Mouse (Mus musculus) neural tube, embryonic 11.5 days (tissue): ENCODE results near the gene Ptprg. TPM values are rescaled to one million over a fixed set of nuclear protein-coding genes. Genes with fewer than 3 reads are reported as not detected.
A peak's percentile ranks its signal among the peaks of the same experiment; 100 is the strongest.

ENCODE experiments used
- ATAC-seq: fragments of 200-750 bp; cut with Nextera tagmentation; 2 replicates; pipeline ENCODE4 v1.8.0; 2017; ENCODE audit warnings: moderate number of reproducible peaks, mild to moderate bottlenecking, moderate TSS enrichment, moderate library complexity; ENCODE audit not compliant: insufficient read depth, low FRiP score, low TSS enrichment
- DNase-seq: peaks from one replicate; pipeline ENCODE4 v3.0.0-alpha.2; 2015; ENCODE audit warnings: low spot score
- H3K27ac ChIP-seq: fragments of 300-500 bp; sonication (generic); 2 replicates; pipeline ENCODE4 v1.5.1; 2014; ENCODE audit warnings: low read depth, mild to moderate bottlenecking, low read length
- H3K27me3 ChIP-seq: fragments of 300-500 bp; sonication (generic); 2 replicates; pipeline ENCODE4 v1.6.1; 2014; ENCODE audit warnings: mild to moderate bottlenecking, low read length, mixed read lengths; ENCODE audit not compliant: control insufficient read depth, insufficient read depth
- H3K36me3 ChIP-seq: fragments of 300-500 bp; sonication (generic); 2 replicates; pipeline ENCODE4 v1.6.1; 2014; ENCODE audit warnings: mild to moderate bottlenecking, low read length, moderate library complexity, mixed read lengths; ENCODE audit not compliant: control insufficient read depth, insufficient read depth
- H3K4me1 ChIP-seq: fragments of 300-500 bp; sonication (generic); 2 replicates; pipeline ENCODE4 v1.6.1; 2014; ENCODE audit warnings: low read length, mixed read lengths; ENCODE audit not compliant: control insufficient read depth, insufficient read depth
- H3K4me2 ChIP-seq: fragments of 300-500 bp; sonication (generic); 2 replicates; pipeline ENCODE4 v1.6.1; 2014; ENCODE audit warnings: low read depth, mild to moderate bottlenecking, moderate library complexity
- H3K4me3 ChIP-seq: fragments of 300-500 bp; sonication (generic); 2 replicates; pipeline ENCODE4 v1.5.1; 2014; ENCODE audit warnings: low read depth, low read length
- H3K9ac ChIP-seq: fragments of 300-500 bp; sonication (generic); 2 replicates; pipeline ENCODE4 v1.6.1; 2014; ENCODE audit warnings: mild to moderate bottlenecking, low read length
- H3K9me3 ChIP-seq: fragments of 300-500 bp; sonication (generic); 2 replicates; pipeline ENCODE4 v1.6.1; 2016; ENCODE audit warnings: low read length; ENCODE audit not compliant: control insufficient read depth
- WGBS: fragments of 180-500 bp; shearing (Covaris S2); extraction: QIAGEN DNeasy Blood & Tissue Kit; methylation state at CpG from one replicate; pipeline ENCODE4 v1.1.7; 2014; 5-methylcytosine and 5-hydroxymethylcytosine counted together
- polyA plus RNA-seq: library from polyadenylated mRNA; unstranded; fragments of >200 nt; fragmentation: Nextera tagmentation; extraction: Ambion mirVana; gene quantifications from 2 replicates; pipeline ENCODE4 v1.2.1, GENCODE M21; 2014

The Ptprg gene
- polyA plus RNA-seq, 1 experiment from 2014 or later: 40.8 TPM

DNA sequence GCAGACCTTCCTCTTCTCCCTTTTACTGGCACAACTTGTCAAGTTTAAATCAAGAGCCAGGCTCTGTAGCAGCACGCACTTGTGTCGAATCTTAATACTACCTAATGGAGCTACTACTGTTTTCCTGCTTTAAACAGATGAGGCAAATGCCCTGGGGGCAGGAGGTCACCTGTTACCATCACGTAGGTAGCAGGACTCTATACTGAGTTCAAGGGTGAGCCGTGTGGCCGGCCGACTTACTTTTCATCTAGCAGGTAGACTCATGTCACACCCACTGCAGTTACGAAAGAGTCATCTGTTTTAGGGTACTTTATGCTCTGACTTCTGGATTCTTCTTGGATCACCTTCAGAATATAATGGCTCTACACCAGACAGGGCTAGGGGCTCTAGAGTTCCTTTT is 66.3 kb downstream of the Ptprg start:
- no peak overlapping the region for H3K4me3 ChIP-seq
- no peaks in the 10 kb centered on the region for H3K27me3 ChIP-seq
- ATAC-seq (no peak), DNase-seq (no peak)
- no peaks in the 10 kb centered on the region for H3K36me3 ChIP-seq
- H3K9ac ChIP-seq: no peak overlapping the region
- H3K9me3 ChIP-seq: no peaks in the 10 kb centered on the region
- no peak overlapping the region for H3K4me2 ChIP-seq
- peaks cover 12% of the 10 kb centered on the region for H3K4me1 ChIP-seq
- no peak overlapping the region for H3K27ac ChIP-seq
- 90% methylated on average over 7 of the region's 7 CpGs for WGBS

DNA sequence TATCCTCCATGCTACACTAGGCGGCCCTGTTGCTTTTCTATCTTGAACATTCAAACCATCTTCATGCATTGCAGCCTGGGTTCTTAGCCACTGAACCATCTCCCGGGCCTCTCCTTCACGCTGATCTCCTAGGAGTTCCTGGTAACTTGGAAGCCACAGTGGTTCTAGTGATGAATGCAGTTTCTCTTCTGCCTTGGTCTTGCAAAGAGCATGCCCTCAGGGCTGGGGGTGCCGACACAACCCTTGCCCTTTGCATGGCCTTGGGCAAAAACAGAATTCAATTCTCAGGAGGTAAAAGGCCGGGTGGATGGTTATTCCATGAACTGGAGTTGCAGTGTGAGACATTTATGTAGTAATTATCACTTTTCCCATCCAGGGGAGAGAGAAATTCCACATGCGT is 67.0 kb downstream of the Ptprg start:
- Histone ChIP-seq H3K36me3 (no peaks in the 10 kb centered on the region), H3K27ac (no peak overlapping the region), H3K9ac (no peak overlapping the region), H3K4me1 (peaks cover 12% of the 10 kb centered on the region), H3K27me3 (no peaks in the 10 kb centered on the region), H3K4me3 (no peak overlapping the region), H3K9me3 (no peaks in the 10 kb centered on the region), H3K4me2 (no peak overlapping the region)
- ATAC-seq (no peak), DNase-seq (no peak)
- WGBS: 67% methylated on average over 6 of the region's 6 CpGs

DNA sequence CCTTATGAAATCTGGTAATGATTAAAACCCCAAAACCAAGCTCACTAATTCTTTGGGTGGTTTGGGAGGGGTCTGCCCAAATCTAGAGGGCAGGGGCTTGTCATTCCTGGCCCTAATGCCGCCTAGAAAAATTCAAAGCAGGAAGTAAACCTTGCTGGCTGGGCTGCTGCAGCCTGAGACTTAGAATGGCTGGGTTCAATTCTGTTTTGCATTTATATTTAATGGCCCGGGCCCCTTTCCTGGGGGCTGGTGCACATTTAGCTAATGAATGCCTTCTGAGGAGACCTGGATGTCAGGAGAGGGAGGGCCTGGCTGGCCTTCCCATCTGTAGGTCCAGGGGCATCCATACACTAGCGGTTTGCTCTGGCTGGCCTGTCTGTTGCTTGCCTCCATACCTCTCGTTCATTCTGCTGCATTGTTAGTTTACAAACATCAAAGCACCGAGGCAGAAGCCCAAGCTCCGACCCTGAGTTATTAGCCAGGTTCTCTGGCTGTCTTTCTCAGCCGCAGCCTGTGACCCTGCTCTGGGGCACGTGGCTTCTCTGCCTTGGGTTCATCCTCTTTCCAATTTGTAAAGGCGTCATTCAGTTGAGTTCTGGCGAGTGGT is 67.7 kb downstream of the Ptprg start:
- H3K27ac ChIP-seq: no peak overlapping the region
- no peaks in the 10 kb centered on the region for H3K9me3 ChIP-seq
- no peak overlapping the region for H3K9ac ChIP-seq
- H3K36me3 ChIP-seq: no peaks in the 10 kb centered on the region
- DNase-seq: no peak
- no peaks in the 10 kb centered on the region for H3K27me3 ChIP-seq
- peak; percentile 54; the same call in 1 of the 2 replicates for ATAC-seq
- WGBS: 29% methylated on average over 10 of the region's 10 CpGs
- peaks cover 12% of the 10 kb centered on the region for H3K4me1 ChIP-seq
- H3K4me2 ChIP-seq: no peak overlapping the region
- H3K4me3 ChIP-seq: no peak overlapping the region

- H3K9ac ChIP-seq: no peak overlapping the region
- ATAC-seq (no peak), DNase-seq (no peak)
- H3K4me1 ChIP-seq: peaks cover 12% of the 10 kb centered on the region
- no peaks in the 10 kb centered on the region for H3K36me3 ChIP-seq
- no peak overlapping the region for H3K27ac ChIP-seq
- no peaks in the 10 kb centered on the region for H3K27me3 ChIP-seq
- no peaks in the 10 kb centered on the region for H3K9me3 ChIP-seq
- H3K4me3 ChIP-seq: no peak overlapping the region
- no peak overlapping the region for H3K4me2 ChIP-seq
- WGBS: 80% methylated on average over 4 of the region's 4 CpGs
These were observed 70.2 kb downstream of the Ptprg start for GRCm38 (mm10) chr14:11623576-11623975.

DNA sequence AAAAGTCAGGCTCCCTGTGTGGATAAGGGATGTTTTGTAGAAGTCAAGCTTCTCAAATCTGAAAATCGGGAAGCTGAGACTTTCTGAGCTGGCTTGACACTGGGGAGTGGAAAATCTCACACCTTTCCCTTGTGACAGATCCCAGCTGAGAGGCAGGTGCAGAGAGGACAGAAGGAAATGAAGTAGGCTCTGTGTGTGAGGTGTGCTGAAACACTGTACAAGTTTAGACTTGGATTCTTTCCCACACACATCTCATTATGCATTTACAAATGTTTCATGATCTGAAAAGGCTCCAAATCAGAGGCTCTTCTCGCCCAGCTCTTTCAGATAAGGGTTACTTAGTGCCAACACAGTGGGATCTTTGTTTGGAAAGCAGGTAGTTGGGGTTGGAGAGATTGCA is 77.4 kb downstream of the Ptprg start:
- WGBS: 72% methylated on average over 2 of the region's 2 CpGs

DNA sequence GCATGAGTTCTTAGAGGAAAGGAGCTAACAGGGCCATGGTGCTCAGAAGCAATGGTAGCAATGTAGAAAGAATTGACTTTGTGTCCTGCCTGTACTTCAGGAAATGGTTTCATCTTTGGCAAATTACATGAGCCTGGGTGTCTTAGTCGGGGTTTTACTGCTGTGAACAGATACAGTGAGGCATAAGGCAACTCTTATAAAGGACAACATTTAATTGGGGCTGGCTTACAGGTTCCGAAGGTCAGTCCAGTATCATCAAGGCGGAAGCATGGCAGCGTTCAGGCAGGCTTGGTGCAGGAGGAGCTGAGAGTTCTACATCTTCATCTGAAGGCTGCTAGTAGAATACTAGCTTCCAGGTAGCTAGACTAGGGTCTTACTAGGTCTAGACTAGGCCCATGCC is 78.2 kb downstream of the Ptprg start:
- WGBS: 94% methylated on average over 4 of the region's 4 CpGs
- Histone ChIP-seq H3K36me3 (no peaks in the 10 kb centered on the region), H3K9ac (no peak overlapping the region), H3K27me3 (no peaks in the 10 kb centered on the region), H3K4me1 (no peaks in the 10 kb centered on the region), H3K9me3 (no peaks in the 10 kb centered on the region), H3K4me2 (no peak overlapping the region), H3K4me3 (no peak overlapping the region), H3K27ac (no peak overlapping the region)
- ATAC-seq (no peak), DNase-seq (no peak)

More for the DNA sequence above, 77.4 kb downstream of the Ptprg start:
- Histone ChIP-seq H3K4me3 (no peak overlapping the region), H3K27ac (no peak overlapping the region), H3K27me3 (no peaks in the 10 kb centered on the region), H3K36me3 (no peaks in the 10 kb centered on the region), H3K4me1 (no peaks in the 10 kb centered on the region), H3K4me2 (no peak overlapping the region), H3K9me3 (no peaks in the 10 kb centered on the region), H3K9ac (no peak overlapping the region)
- ATAC-seq (no peak), DNase-seq (no peak)

DNA sequence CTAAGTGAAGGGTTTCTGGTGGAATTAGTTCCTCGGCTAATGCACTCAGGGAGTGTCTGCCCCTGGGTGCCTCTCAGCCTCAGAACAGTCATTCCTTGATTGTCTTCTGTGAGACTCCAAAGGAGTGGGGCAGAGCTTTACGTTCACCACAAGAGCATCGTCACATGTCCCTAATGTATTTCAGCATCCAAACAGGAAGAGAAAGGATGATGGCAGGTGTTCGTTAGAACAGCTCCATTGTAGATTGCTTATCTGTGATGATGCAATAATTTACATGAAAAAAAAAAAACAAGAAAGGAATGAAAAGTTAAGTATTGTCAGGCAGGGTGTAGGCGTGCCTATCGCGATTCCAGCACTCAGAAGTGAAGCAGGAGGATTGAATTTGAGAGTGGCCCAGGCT is 84.3 kb downstream of the Ptprg start:
- no peak for ATAC-seq
- H3K4me3 ChIP-seq: no peak overlapping the region
- no peak overlapping the region for H3K27ac ChIP-seq
- no peaks in the 10 kb centered on the region for H3K27me3 ChIP-seq
- DNase-seq: no peak
- no peak overlapping the region for H3K9ac ChIP-seq
- H3K36me3 ChIP-seq: no peaks in the 10 kb centered on the region
- no peaks in the 10 kb centered on the region for H3K4me1 ChIP-seq
- 91% methylated on average over 7 of the region's 7 CpGs for WGBS
- no peaks in the 10 kb centered on the region for H3K9me3 ChIP-seq
- no peak overlapping the region for H3K4me2 ChIP-seq

GRCm38 (mm10) chr14:11639366-11639765 is 86.0 kb downstream of the Ptprg start:
- no peak overlapping the region for H3K4me2 ChIP-seq
- DNase-seq: no peak
- H3K9me3 ChIP-seq: no peaks in the 10 kb centered on the region
- no peaks in the 10 kb centered on the region for H3K36me3 ChIP-seq
- no peak overlapping the region for H3K4me3 ChIP-seq
- WGBS: 91% methylated on average over 5 of the region's 5 CpGs
- H3K9ac ChIP-seq: no peak overlapping the region
- H3K27ac ChIP-seq: no peak overlapping the region
- ATAC-seq: no peak
- no peaks in the 10 kb centered on the region for H3K27me3 ChIP-seq
- H3K4me1 ChIP-seq: no peaks in the 10 kb centered on the region

GRCm38 (mm10) chr14:11640372-11640771 is 87.0 kb downstream of the Ptprg start:
- Histone ChIP-seq H3K9ac (no peak overlapping the region), H3K4me1 (no peaks in the 10 kb centered on the region), H3K4me3 (no peak overlapping the region), H3K27ac (no peak overlapping the region), H3K36me3 (no peaks in the 10 kb centered on the region), H3K4me2 (no peak overlapping the region), H3K9me3 (no peaks in the 10 kb centered on the region), H3K27me3 (no peaks in the 10 kb centered on the region)
- DNase-seq (no peak), ATAC-seq (no peak)
